Mouse (Mus musculus) ES-E14 (cell line): Measurements from ENCODE around the gene Aifm3.

Experiments used
- MAFK ChIP-seq: IDR thresholded peaks from 2 replicates; pipeline ENCODE4 v1.6.1; 2014; ENCODE audit warnings: mild to moderate bottlenecking, low read depth, low read length, inconsistent platforms; ENCODE audit not compliant: insufficient read depth
- ZNF384 ChIP-seq: IDR thresholded peaks from 2 replicates; pipeline ENCODE4 v1.6.1; 2012; ENCODE audit warnings: low read depth, low read length, inconsistent platforms

DNA sequence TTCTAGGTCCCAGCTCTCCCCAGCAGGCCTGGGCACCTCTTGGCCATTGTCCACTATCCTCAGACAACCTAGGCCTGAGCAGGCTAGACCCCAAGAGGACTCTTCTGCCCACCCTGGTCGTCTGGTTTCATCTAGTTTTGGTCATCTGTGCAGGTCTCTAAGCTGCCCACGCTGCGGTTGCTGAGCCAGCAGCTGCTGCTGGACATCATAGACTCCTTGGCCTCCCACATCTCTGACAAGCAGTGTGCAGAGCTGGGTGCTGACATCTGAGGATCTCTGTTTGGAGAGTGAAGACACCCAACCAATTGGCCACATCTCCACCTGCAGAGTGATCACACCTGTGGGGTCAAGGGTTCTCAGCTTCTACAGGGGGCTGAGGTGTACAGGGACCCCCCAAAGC lies 36.1 kb downstream of the Aifm3 start:
- TF ChIP-seq MAFK (no peak), ZNF384 (no peak)
